Mouse (Mus musculus) lung, embryonic 15.5 days (tissue): Measurements from ENCODE around the gene Gm42688. TPM values are rescaled to one million over a fixed set of nuclear protein-coding genes. Genes with fewer than 3 reads are reported as not detected.

Experiments used
- ATAC-seq: fragments of 200-750 bp; cut with Nextera tagmentation; 2 replicates; pipeline ENCODE4 v1.8.0; 2017; ENCODE audit warnings: moderate number of reproducible peaks, borderline replicate concordance; ENCODE audit not compliant: low FRiP score, low TSS enrichment; ENCODE audit errors: extremely low read depth
- H3K27ac ChIP-seq: fragments of 300-500 bp; sonication (generic); 2 replicates; pipeline ENCODE4 v1.5.1; 2015; ENCODE audit warnings: moderate library complexity, mild to moderate bottlenecking, inconsistent platforms
- H3K27me3 ChIP-seq: fragments of 300-500 bp; sonication (generic); 2 replicates; pipeline ENCODE4 v1.6.1; 2015; ENCODE audit warnings: inconsistent platforms
- H3K36me3 ChIP-seq: fragments of 300-500 bp; sonication (generic); 2 replicates; pipeline ENCODE4 v1.6.1; 2015; ENCODE audit warnings: inconsistent platforms
- H3K4me1 ChIP-seq: fragments of 300-500 bp; sonication (generic); 2 replicates; pipeline ENCODE4 v1.6.1; 2015; ENCODE audit warnings: inconsistent platforms
- H3K4me2 ChIP-seq: fragments of 300-500 bp; sonication (generic); 2 replicates; pipeline ENCODE4 v1.6.1; 2015; ENCODE audit warnings: inconsistent platforms, mild to moderate bottlenecking, moderate library complexity
- H3K4me3 ChIP-seq: fragments of 300-500 bp; sonication (generic); 2 replicates; pipeline ENCODE4 v1.5.1; 2015; ENCODE audit warnings: mild to moderate bottlenecking, inconsistent platforms
- H3K9ac ChIP-seq: fragments of 300-500 bp; sonication (generic); 2 replicates; pipeline ENCODE4 v1.6.1; 2015; ENCODE audit warnings: inconsistent platforms
- H3K9me3 ChIP-seq: fragments of 300-500 bp; sonication (generic); 2 replicates; pipeline ENCODE4 v1.6.1; 2016; ENCODE audit warnings: inconsistent platforms
- WGBS: fragments of 180-500 bp; shearing (Covaris S2); methylation state at CpG from one replicate; pipeline ENCODE4 v1.1.7; 2015; 5-methylcytosine and 5-hydroxymethylcytosine counted together
- polyA plus RNA-seq: library from polyadenylated mRNA; unstranded; fragments of >200 nt; fragmentation: Nextera tagmentation; extraction: Ambion mirVana; gene quantifications from 2 replicates; pipeline ENCODE4 v1.2.1, GENCODE M21; 2015

Gene Gm42688
- polyA plus RNA-seq = 3.4 TPM in 2 replicates

- Histone ChIP-seq H3K27me3 (no peaks in the 10 kb centered on the region; the same call in 1 of the 2 replicates), H3K4me3 (peak within 1 kb of the TSS; percentile 65), H3K9ac (peak within 1 kb of the TSS; percentile 71), H3K4me1 (peaks cover 18% of the 10 kb centered on the region), H3K27ac (peak within 1 kb of the TSS; percentile 81), H3K9me3 (no peaks in the 10 kb centered on the region), H3K36me3 (0 out of 2 replicates have a peak, but pooled peaks cover 3% of the 10 kb centered on the region), H3K4me2 (peak within 1 kb of the TSS; percentile 97)
- peak; percentile 78 for ATAC-seq
- WGBS = under 1% methylated on average over 25 of the region's 25 CpGs
These were observed at the start of gene Gm42688, which contains the start of gene Ccdc142 for GRCm38 (mm10) chr6:83101316-83101687. TSS of gene Gm42688 (plus strand) at chr6:83101617. TSS of gene Ccdc142 (plus strand) at chr6:83101601.

DNA sequence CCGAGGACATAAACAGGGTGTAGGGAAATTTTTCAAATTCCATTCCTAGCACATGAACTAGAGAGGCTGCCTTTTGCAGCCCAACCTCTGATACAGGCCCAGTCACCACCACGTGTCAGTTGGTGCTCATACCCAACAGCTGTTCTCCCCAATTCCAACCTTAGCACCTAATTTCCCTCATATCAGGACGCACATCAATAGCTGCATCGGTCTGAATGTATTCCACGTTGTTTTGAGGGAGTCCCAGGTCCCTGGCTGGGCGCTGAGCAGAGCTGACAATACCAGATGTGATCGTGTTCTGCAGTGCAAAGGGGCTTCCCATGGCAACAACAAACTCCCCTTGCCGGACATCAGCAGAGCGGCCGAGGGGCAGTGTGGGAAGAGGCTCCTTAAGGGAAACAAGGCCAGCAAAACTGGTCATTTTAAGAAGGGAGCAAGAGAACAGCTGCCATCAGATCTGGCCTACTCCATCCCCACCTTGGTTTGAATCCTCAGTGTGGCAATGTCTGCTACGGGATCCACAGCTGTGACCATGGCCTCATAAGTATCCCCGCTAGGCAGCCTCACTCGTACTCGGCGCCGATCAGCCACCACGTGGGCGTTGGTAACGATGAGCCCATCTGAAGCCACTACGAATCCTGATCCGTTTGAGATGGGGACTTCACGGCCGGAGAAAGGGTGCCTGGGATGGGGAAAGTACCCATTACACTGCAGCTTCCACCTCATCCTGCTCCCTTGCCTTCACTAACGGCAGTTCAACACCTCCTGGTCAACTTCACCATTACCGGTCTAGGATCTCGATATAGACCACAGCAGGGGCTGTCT lies 48.1 kb upstream of the Gm42688 start:
- no peak for ATAC-seq
- Histone ChIP-seq H3K27me3 (no peaks in the 10 kb centered on the region), H3K4me3 (peak overlapping the region; percentile 91), H3K9ac (peak overlapping the region; percentile 82), H3K36me3 (peaks cover 28% of the 10 kb centered on the region), H3K9me3 (no peaks in the 10 kb centered on the region), H3K27ac (peak overlapping the region; percentile 85), H3K4me2 (peak overlapping the region; percentile 86), H3K4me1 (peaks cover 26% of the 10 kb centered on the region)
- WGBS = 2% methylated on average over 26 of the region's 26 CpGs

DNA sequence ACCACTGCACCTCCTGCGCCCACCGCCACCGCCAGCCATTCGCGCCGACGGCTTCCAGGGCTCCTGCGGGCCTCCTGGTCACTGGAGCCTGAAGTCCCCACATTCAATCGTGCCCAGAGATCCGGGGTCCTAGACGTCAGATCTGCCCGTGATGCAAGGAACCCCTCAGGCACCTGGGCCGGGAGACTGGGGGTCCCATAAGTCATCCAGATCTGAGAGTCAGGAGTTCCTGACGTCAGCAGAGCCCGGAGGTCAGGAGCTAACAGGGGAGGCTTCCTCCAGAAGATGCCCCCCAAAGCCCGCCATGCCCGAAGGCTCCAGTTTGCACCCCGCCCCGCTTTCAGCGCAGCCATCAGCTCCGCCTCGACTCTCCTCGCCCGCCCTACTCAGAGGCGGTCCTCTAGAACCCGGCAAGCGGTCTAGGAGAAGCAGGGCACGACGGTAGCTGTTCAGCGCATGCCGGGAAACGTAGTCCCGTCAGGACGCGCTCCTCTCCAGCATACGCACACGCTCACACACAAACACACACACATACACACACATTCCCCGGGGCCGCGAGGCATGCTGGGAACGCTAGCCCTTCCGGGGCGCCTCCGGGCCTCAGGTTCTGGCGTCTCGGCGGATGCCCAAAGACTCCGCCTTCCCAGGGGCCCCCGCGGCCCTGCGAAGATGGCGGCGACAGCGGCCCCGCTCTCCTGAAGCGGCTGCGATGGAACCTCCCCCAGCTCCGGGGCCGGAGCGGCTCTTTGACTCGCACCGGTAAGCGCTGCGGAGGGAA lies 47.2 kb upstream of the Gm42688 start, which contains the start of gene Aup1:
Gene Aup1 (plus strand): TSS at position 448 of the 778 bp plus-strand sequence.
- Histone ChIP-seq H3K27ac (peak within 1 kb of the TSS; percentile 85), H3K9ac (peak within 1 kb of the TSS; percentile 85), H3K9me3 (no peaks in the 10 kb centered on the region), H3K4me2 (peak within 1 kb of the TSS; percentile 86), H3K36me3 (peaks cover 28% of the 10 kb centered on the region), H3K27me3 (no peaks in the 10 kb centered on the region), H3K4me3 (peak within 1 kb of the TSS; percentile 91), H3K4me1 (peaks cover 26% of the 10 kb centered on the region)
- WGBS = under 1% methylated on average over 64 of the region's 64 CpGs
- ATAC-seq = peak; percentile 97

DNA sequence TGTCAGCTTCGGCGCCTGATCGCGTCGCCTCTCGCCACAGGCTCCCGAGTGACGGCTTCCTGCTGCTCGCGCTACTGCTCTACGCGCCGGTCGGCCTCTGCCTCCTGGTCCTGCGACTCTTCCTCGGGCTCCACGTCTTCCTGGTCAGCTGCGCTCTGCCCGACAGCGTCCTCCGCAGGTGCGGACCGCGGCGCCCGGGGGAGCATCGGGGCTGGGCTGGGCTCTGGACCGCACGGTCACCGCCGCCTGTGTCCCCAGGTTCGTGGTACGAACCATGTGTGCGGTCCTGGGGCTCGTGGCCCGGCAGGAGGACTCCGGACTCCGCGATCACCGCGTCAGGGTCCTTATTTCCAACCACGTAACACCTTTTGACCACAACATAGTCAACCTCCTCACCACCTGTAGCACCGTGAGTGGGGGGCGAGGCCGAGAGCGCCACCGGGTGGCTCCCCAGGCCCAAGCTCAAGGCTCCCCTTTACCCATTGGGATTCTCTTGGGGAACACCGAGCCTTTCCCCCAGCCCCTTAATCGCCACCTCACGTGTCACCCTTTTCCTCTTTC lies 46.5 kb upstream of the Gm42688 start, which contains the start of gene Htra2:
Gene Htra2 (minus strand): TSS at position 403 of the 561 bp plus-strand sequence.
- H3K27ac ChIP-seq = peak within 1 kb of the TSS; percentile 85
- H3K9me3 ChIP-seq = no peaks in the 10 kb centered on the region
- H3K4me2 ChIP-seq = peak within 1 kb of the TSS; percentile 86
- peak within 1 kb of the TSS; percentile 91 for H3K4me3 ChIP-seq
- under 1% methylated on average over 50 of the region's 50 CpGs for WGBS
- peak; percentile 32 for ATAC-seq
- H3K27me3 ChIP-seq = no peaks in the 10 kb centered on the region
- H3K36me3 ChIP-seq = peaks cover 28% of the 10 kb centered on the region
- peak within 1 kb of the TSS; percentile 85 for H3K9ac ChIP-seq
- peaks cover 26% of the 10 kb centered on the region for H3K4me1 ChIP-seq

DNA sequence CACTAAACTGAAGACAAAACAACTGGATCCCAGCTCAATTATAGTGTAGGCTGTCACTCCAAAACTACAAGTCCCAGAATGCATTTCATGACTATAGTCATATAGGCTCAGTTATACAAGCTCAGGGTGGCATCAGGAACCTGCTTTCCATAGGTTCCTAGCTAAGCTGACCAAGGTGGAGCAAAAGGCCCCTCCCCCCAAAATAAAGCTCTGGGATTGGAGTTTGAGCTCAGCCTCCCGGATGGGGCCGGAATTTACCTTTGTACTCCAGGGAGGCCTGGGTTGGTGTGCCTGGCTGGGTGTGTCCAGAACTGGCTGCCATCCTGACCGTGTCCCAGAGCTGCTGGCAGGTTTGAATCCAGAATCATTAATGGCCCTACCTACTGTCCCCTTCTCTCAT lies 43.6 kb upstream of the Gm42688 start, which contains the start of gene Dqx1:
Gene Dqx1 (plus strand): TSS at position 55 of the 400 bp plus-strand sequence.
- Histone ChIP-seq H3K9ac (no peak within 1 kb of the TSS), H3K4me1 (peaks cover 18% of the 10 kb centered on the region), H3K27me3 (peaks cover 17% of the 10 kb centered on the region), H3K9me3 (no peaks in the 10 kb centered on the region), H3K36me3 (peaks cover 14% of the 10 kb centered on the region), H3K4me3 (no peak within 1 kb of the TSS; the same call in 1 of the 2 replicates), H3K4me2 (no peak within 1 kb of the TSS), H3K27ac (no peak within 1 kb of the TSS)
- no peak for ATAC-seq
- 40% methylated on average over 3 of the region's 3 CpGs for WGBS

DNA sequence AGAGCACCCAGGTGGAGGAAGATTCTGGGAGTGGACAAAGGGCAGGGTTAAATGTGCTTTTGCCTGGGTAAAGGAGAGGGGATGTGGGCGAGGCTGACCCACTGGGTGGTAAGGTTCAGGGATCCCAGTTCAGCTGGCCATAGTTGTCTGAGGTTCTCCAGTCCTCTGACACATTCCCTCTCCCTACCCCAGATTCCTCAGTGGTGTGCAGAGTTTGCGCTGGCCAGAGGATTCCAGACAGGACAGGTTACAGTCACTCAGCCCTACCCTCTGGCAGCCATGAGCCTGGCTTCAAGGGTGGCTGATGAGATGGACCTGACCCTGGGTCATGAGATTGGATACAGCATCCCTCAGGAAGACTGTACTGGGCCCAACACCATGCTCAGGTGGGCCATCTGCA lies 42.7 kb upstream of the Gm42688 start:
- Histone ChIP-seq H3K27ac (no peak overlapping the region), H3K9ac (no peak overlapping the region), H3K27me3 (peaks cover 26% of the 10 kb centered on the region), H3K4me2 (no peak overlapping the region), H3K36me3 (peaks cover 14% of the 10 kb centered on the region), H3K4me3 (no peak overlapping the region), H3K9me3 (no peaks in the 10 kb centered on the region), H3K4me1 (peaks cover 10% of the 10 kb centered on the region)
- 82% methylated on average over 2 of the region's 2 CpGs for WGBS
- ATAC-seq = no peak

GRCm38 (mm10) chr6:83065995-83066394 lies 35.4 kb upstream of the Gm42688 start:
- Histone ChIP-seq H3K9me3 (no peaks in the 10 kb centered on the region), H3K4me2 (no peak overlapping the region), H3K9ac (no peak overlapping the region), H3K27me3 (peaks cover 99% of the 10 kb centered on the region), H3K4me3 (no peak overlapping the region), H3K36me3 (no peaks in the 10 kb centered on the region), H3K27ac (no peak overlapping the region), H3K4me1 (peaks cover 22% of the 10 kb centered on the region)
- no peak for ATAC-seq
- 26% methylated on average over 8 of the region's 8 CpGs for WGBS

DNA sequence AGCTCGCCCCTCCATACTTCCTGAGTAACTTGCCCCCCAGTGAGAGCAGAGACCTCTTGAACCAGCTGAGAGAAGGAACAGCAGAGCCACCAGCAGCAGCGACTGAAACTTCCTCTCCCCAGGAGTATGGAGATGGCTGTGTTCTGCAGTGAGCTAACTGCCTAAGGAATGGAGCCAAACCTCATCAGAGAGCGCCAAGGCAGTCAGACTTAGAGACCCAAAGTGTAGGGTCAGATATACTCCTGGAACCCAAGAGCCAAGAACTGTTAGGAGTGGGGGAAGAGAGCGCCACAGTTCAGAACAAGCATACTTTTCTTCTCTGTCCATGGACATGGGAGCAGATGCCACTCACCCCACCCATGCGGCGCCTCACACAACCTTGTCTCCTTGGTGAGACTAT lies 35.0 kb upstream of the Gm42688 start:
- H3K27me3 ChIP-seq = peaks cover 100% of the 10 kb centered on the region
- WGBS = 22% methylated on average over 6 of the region's 6 CpGs

DNA sequence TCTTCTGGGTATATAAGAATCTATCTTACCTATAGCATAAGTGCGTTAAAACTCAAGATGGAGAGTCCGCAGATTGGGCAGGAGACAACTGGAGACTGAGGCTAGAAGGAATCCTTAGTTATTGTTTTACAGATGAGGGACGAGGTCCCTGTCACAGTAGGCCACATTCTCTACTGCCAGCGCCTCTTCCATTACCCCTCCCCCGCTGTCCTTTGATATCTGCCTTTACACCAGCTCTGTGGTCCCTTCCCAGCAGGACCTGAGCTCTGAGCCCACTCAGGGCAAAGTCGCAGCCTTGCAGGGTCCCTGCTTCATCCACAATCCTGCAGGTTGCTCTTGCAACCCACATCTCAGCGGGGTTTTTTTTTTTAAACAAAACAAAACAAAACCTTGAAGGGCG lies 33.2 kb upstream of the Gm42688 start:
- H3K27ac ChIP-seq = no peak overlapping the region
- no peaks in the 10 kb centered on the region for H3K9me3 ChIP-seq
- peak overlapping the region; percentile 29; the same call in 1 of the 2 replicates for H3K4me3 ChIP-seq
- H3K9ac ChIP-seq = no peak overlapping the region
- peaks cover 100% of the 10 kb centered on the region for H3K27me3 ChIP-seq
- 5% methylated on average over 8 of the region's 8 CpGs for WGBS
- H3K4me2 ChIP-seq = peak overlapping the region; percentile 52
- no peaks in the 10 kb centered on the region for H3K36me3 ChIP-seq
- peaks cover 25% of the 10 kb centered on the region for H3K4me1 ChIP-seq
- ATAC-seq = no peak

More for the DNA sequence above, 35.0 kb upstream of the Gm42688 start:
- H3K9me3 ChIP-seq = no peaks in the 10 kb centered on the region
- no peak for ATAC-seq
- H3K9ac ChIP-seq = no peak overlapping the region
- H3K27ac ChIP-seq = no peak overlapping the region
- no peak overlapping the region for H3K4me2 ChIP-seq
- H3K4me3 ChIP-seq = no peak overlapping the region
- H3K4me1 ChIP-seq = peaks cover 25% of the 10 kb centered on the region
- H3K36me3 ChIP-seq = no peaks in the 10 kb centered on the region

DNA sequence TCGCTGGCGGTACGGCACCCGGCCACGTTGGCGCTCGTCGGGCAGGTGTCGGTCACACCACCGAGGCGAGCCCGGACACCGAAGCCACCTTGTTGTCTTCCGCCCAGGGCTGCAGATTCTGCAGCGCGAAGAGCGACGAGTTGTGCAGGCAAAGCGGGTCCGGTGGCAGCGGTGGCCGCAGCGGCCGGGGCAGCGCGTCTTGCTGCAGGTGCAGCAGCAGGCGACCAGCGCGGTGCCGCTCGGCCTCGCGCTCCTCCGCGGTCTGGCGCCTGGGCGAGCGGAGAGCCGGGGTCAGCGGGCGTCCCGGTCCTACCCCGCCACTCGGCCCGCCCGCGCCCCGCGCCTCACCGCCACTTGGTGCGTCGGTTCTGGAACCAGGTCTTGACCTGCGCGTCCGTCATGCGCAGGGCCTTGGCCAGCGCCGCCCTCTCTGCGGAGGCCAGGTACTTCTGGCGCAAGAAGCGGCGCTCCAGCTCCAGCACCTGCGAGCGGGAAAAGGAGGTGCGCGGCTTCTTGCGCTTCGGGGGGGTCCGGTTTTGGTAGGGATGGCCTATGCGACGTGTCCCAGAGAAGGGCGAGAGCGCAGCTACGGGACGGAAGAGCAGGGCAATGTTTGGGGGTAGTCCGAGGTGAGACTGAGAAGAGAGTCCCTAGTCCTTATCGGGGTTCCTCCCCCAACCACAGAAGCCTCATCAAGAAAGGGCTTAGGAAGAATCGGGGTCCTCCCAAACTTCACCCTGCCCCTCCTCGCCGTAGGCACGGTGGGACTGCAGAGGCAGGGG lies 32.5 kb upstream of the Gm42688 start:
- Histone ChIP-seq H3K27me3 (peaks cover 100% of the 10 kb centered on the region), H3K9ac (no peak overlapping the region), H3K4me1 (peaks cover 25% of the 10 kb centered on the region), H3K9me3 (no peaks in the 10 kb centered on the region), H3K4me2 (peak overlapping the region; percentile 52), H3K4me3 (peak overlapping the region; percentile 29), H3K36me3 (no peaks in the 10 kb centered on the region), H3K27ac (no peak overlapping the region)
- under 1% methylated on average over 77 of the region's 81 CpGs for WGBS
- no peak for ATAC-seq
